Mouse (Mus musculus): ENCODE measurements around the gene Glud1. TPM values are rescaled to one million over a fixed set of nuclear protein-coding genes. Genes with fewer than 3 reads are reported as not detected.

The Glud1 gene
- polyA plus RNA-seq, 2 experiments, result 145 to 186 TPM

DNA sequence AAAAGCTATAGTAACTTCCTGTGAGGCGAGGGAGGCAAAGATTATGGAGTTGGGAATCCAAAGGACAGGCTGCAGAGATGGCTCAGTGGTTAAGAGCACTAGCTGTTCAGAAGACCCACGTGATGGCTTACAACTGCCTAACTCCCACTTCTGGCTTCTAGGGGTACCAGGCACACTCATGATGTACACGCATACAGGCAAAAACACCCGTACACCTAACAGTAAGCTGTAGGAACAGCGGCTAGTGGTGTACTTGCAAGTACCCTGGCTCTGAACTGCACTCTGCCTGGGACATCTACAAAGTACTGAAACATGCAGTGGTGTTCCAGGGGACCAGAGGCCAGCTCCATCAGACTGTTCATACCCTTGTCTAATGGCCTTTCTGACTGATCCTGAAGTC, 36.6 kb downstream of the Glud1 start:
- WGBS (ENCODE audit: insufficient replicate concordance), result 68% methylated on average over 5 of the region's 5 CpGs
- H3K27me3 ChIP-seq (ENCODE audit: control insufficient read depth, insufficient read depth, low read length), result no peaks in the 10 kb centered on the region
- no peak overlapping the region for H3K27ac ChIP-seq
- DNase-seq (ENCODE audit: low read depth in 3 of 3, low spot score in 3 of 3) (no peak), ATAC-seq (ENCODE audit: insufficient read depth) (no peak)
- no peak overlapping the region for H3K4me2 ChIP-seq (ENCODE audit: low read depth)
- no peaks in the 10 kb centered on the region; the same call in 1 of the 2 replicates for H3K36me3 ChIP-seq (replicated peaks; ENCODE audit: control insufficient read depth, insufficient read depth, low read depth)
- no peak for TF ChIP-seq EP300 (IDR thresholded peaks at IDR 0.05; ENCODE audit: low read depth)
- no peak for TF ChIP-seq CTCF (IDR thresholded peaks at IDR 0.05; ENCODE audit: low read depth)
- no peak overlapping the region for H3K9ac ChIP-seq (replicated peaks)
- H3K4me3 ChIP-seq (ENCODE audit: insufficient read depth in 1 of 2, low read depth in 2 of 2, low read length in 2 of 2), result no peak overlapping the region
- H3K9me3 ChIP-seq (ENCODE audit: control insufficient read depth, low read length), result no peaks in the 10 kb centered on the region
- peaks cover 0 to 5% of the 10 kb centered on the region in 2 experiments; a peak in 2 of 4 replicates for H3K4me1 ChIP-seq (replicated peaks; ENCODE audit: control insufficient read depth in 2 of 2, insufficient read depth in 2 of 2, low read length in 1 of 2)

DNA sequence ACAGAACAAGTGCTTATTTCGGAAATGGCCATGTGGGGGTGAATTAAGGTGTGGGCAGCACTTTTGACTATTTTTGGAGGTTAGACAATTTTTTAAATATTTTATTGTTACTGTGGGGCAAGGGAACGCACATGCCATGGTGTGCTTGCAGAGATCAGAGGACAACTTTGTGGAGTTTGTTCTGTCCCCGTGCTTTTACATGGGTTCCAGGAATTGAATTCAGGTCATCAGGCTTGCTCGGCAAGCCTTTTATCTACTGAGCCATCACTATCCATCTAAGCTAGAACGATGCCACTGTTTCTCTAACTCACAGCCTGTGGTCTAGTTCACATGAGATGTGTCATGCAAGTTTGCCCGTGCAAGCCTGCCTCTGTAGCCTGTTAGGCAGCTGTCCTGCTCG, 37.8 kb downstream of the Glud1 start:
- Histone ChIP-seq H3K9ac (replicated peaks) (no peak overlapping the region), H3K27me3 (ENCODE audit: control insufficient read depth, insufficient read depth, low read length) (no peaks in the 10 kb centered on the region), H3K4me3 (ENCODE audit: insufficient read depth in 1 of 2, low read depth in 2 of 2, low read length in 2 of 2) (no peak overlapping the region), H3K9me3 (ENCODE audit: control insufficient read depth, low read length) (no peaks in the 10 kb centered on the region), H3K36me3 (replicated peaks; ENCODE audit: control insufficient read depth, insufficient read depth, low read depth) (no peaks in the 10 kb centered on the region), H3K4me2 (ENCODE audit: low read depth) (no peak overlapping the region), H3K4me1 (replicated peaks; ENCODE audit: control insufficient read depth in 2 of 2, insufficient read depth in 2 of 2, low read length in 1 of 2) (peaks cover 0 to 6% of the 10 kb centered on the region in 2 experiments; a peak in 2 of 4 replicates), H3K27ac (no peak overlapping the region)
- TF ChIP-seq EP300 (IDR thresholded peaks at IDR 0.05; ENCODE audit: low read depth), result no peak
- WGBS (ENCODE audit: insufficient replicate concordance), result 51% methylated on average over 7 of the region's 7 CpGs
- ATAC-seq (ENCODE audit: insufficient read depth) (no peak), DNase-seq (ENCODE audit: low read depth in 3 of 3, low spot score in 3 of 3) (no peak)

DNA sequence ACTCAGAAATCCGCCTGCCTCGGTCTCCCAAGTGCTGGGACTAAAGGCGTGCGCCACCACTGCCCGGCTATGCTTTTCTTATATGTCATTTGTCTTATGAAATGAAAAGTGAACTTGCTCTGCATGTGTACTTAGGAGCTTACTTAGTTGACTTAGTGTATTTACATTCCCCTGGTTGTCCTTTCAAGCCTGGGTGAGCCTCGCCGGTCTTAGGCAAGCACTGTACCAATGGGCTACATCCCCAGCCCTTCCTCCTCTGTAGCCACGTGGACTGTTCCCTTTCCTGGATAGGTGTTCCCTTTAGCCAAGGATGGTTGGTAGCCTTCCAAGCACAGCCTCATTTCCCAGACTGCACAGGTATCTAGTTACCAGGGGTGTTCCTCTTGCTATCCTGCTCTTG, 38.5 kb downstream of the Glud1 start:
- H3K27me3 ChIP-seq (ENCODE audit: control insufficient read depth, insufficient read depth, low read length), result no peaks in the 10 kb centered on the region
- DNase-seq (ENCODE audit: low read depth in 3 of 3, low spot score in 3 of 3), result peak in 1 of 3 experiments; percentile 14
- no peak overlapping the region for H3K4me2 ChIP-seq (ENCODE audit: low read depth)
- WGBS (ENCODE audit: insufficient replicate concordance), result 66% methylated on average over 8 of the region's 8 CpGs
- peak; percentile 46; the same call in 1 of the 2 replicates for ATAC-seq (ENCODE audit: insufficient read depth)
- no peak overlapping the region for H3K4me3 ChIP-seq (ENCODE audit: insufficient read depth in 1 of 2, low read depth in 2 of 2, low read length in 2 of 2)
- peaks cover 0 to 6% of the 10 kb centered on the region in 2 experiments; a peak in 2 of 4 replicates for H3K4me1 ChIP-seq (replicated peaks; ENCODE audit: control insufficient read depth in 2 of 2, insufficient read depth in 2 of 2, low read length in 1 of 2)
- no peak overlapping the region for H3K9ac ChIP-seq (replicated peaks)
- H3K27ac ChIP-seq, result no peak overlapping the region
- no peaks in the 10 kb centered on the region for H3K9me3 ChIP-seq (ENCODE audit: control insufficient read depth, low read length)
- no peak for TF ChIP-seq CTCF (IDR thresholded peaks at IDR 0.05; ENCODE audit: low read depth)
- TF ChIP-seq EP300 (IDR thresholded peaks at IDR 0.05; ENCODE audit: low read depth), result no peak
- H3K36me3 ChIP-seq (replicated peaks; ENCODE audit: control insufficient read depth, insufficient read depth, low read depth), result no peaks in the 10 kb centered on the region

DNA sequence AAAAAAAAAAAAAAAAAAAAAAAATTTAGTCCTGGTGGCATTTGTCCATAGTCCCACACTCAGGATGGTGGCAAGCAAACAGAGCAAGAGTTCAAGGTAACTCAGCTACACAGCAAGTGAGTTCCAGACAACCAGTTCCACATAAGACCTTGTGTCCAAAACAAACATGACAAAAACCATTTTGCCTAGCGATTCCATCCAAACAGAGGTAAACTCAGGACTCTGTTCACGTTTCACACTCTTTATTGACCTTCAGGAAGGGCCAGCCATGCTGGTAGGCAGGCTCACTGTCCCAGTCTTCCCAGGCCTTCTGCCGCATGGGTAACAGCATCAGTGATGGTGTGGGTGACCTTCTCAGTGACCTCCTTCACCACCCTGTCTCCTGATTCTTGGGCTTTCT, 41.1 kb downstream of the Glud1 start:
- Histone ChIP-seq H3K9me3 (ENCODE audit: control insufficient read depth, low read length) (no peaks in the 10 kb centered on the region), H3K4me2 (ENCODE audit: low read depth) (no peak overlapping the region), H3K4me3 (ENCODE audit: insufficient read depth in 1 of 2, low read depth in 2 of 2, low read length in 2 of 2) (no peak overlapping the region), H3K9ac (replicated peaks) (no peak overlapping the region), H3K4me1 (replicated peaks; ENCODE audit: control insufficient read depth in 2 of 2, insufficient read depth in 2 of 2, low read length in 1 of 2) (peaks cover 0 to 6% of the 10 kb centered on the region in 2 experiments; a peak in 2 of 4 replicates), H3K36me3 (replicated peaks; ENCODE audit: control insufficient read depth, insufficient read depth, low read depth) (no peaks in the 10 kb centered on the region), H3K27ac (no peak overlapping the region), H3K27me3 (ENCODE audit: control insufficient read depth, insufficient read depth, low read length) (no peaks in the 10 kb centered on the region)
- TF ChIP-seq EP300 (IDR thresholded peaks at IDR 0.05; ENCODE audit: low read depth), result no peak
- TF ChIP-seq CTCF (IDR thresholded peaks at IDR 0.05; ENCODE audit: low read depth), result no peak
- no peak for DNase-seq (ENCODE audit: low read depth in 3 of 3, low spot score in 3 of 3)
- ATAC-seq (ENCODE audit: insufficient read depth), result no peak
- WGBS (ENCODE audit: insufficient replicate concordance), result 57% methylated on average over 3 of the region's 3 CpGs

DNA sequence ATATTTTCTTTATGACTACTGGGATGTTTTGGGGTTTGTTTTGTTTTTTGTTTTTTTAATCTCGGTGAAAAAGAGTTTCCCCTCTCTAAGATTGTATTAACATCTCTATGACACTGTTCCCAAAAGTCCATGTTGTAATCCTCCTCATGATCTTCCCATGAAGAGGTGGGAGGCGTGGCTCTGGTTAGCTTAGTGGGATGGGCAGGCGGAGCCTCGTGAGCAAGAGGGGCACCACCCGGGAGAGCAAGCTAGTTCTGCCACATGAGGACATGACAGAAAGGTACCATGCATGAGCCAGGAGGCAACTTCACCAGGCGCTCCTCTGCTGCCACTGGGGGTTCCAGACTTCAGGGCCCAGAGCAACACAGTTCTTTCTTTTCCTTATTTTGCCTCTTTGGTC, 42.0 kb downstream of the Glud1 start:
- no peaks in the 10 kb centered on the region for H3K9me3 ChIP-seq (ENCODE audit: control insufficient read depth, low read length)
- peaks cover 0 to 6% of the 10 kb centered on the region in 2 experiments; a peak in 2 of 4 replicates for H3K4me1 ChIP-seq (replicated peaks; ENCODE audit: control insufficient read depth in 2 of 2, insufficient read depth in 2 of 2, low read length in 1 of 2)
- no peak overlapping the region for H3K27ac ChIP-seq
- 39% methylated on average over 6 of the region's 6 CpGs for WGBS (ENCODE audit: insufficient replicate concordance)
- no peak overlapping the region for H3K4me3 ChIP-seq (ENCODE audit: insufficient read depth in 1 of 2, low read depth in 2 of 2, low read length in 2 of 2)
- TF ChIP-seq EP300 (IDR thresholded peaks at IDR 0.05; ENCODE audit: low read depth) (no peak), CTCF (IDR thresholded peaks at IDR 0.05; ENCODE audit: low read depth) (no peak)
- H3K9ac ChIP-seq (replicated peaks), result no peak overlapping the region
- no peak for DNase-seq (ENCODE audit: low read depth in 3 of 3, low spot score in 3 of 3)
- H3K36me3 ChIP-seq (replicated peaks; ENCODE audit: control insufficient read depth, insufficient read depth, low read depth), result no peaks in the 10 kb centered on the region
- ATAC-seq (ENCODE audit: insufficient read depth), result no peak
- no peaks in the 10 kb centered on the region for H3K27me3 ChIP-seq (ENCODE audit: control insufficient read depth, insufficient read depth, low read length)
- H3K4me2 ChIP-seq (ENCODE audit: low read depth), result no peak overlapping the region
